Mouse (Mus musculus) embryonic fibroblast, embryonic 13.5 days (primary cell): ENCODE data around the gene Stab2.

Source experiments
- CTCF ChIP-seq: IDR thresholded peaks from 2 replicates; pipeline ENCODE4 v1.5.1; 2011; ENCODE audit warnings: mild to moderate bottlenecking, control low read depth, low read length, moderate library complexity, borderline replicate concordance; ENCODE audit not compliant: insufficient read depth
- POLR2A ChIP-seq: IDR thresholded peaks from 2 replicates; pipeline ENCODE4 v1.6.1; 2011; ENCODE audit warnings: low read depth, mild to moderate bottlenecking, control low read depth, low read length, moderate library complexity

DNA sequence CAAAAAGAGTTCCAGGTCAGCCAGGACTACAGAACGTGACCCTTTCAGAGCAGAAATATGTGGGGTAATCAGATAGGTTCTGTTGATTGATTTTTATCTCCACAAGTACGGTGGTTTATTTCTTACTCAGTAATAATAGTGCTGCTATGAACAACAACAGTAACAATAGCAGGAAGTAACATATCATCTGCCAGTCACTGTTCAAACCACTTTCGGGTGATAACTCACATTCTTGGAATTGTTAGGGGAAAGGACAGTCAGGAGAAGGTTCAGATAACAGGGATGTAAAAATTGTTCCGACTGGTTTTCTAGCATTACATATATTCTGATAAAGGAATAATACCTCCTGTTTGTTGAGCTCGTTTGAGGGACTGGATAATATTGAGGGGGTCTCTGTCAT, 7.6 kb upstream of the Stab2 start:
- TF ChIP-seq CTCF, result no peak
- TF ChIP-seq POLR2A, result no peak
